Mouse (Mus musculus) 3T3-L1 (cell line): ENCODE data around the gene Safb2.
A peak's percentile ranks its signal among the peaks of the same experiment; 100 is the strongest.

Experiments
- DNase-seq: peaks from one replicate; pipeline ENCODE4 v3.0.0-alpha.2; 2015; ENCODE audit warnings: low read depth, low spot score

Safb2 gene

DNA sequence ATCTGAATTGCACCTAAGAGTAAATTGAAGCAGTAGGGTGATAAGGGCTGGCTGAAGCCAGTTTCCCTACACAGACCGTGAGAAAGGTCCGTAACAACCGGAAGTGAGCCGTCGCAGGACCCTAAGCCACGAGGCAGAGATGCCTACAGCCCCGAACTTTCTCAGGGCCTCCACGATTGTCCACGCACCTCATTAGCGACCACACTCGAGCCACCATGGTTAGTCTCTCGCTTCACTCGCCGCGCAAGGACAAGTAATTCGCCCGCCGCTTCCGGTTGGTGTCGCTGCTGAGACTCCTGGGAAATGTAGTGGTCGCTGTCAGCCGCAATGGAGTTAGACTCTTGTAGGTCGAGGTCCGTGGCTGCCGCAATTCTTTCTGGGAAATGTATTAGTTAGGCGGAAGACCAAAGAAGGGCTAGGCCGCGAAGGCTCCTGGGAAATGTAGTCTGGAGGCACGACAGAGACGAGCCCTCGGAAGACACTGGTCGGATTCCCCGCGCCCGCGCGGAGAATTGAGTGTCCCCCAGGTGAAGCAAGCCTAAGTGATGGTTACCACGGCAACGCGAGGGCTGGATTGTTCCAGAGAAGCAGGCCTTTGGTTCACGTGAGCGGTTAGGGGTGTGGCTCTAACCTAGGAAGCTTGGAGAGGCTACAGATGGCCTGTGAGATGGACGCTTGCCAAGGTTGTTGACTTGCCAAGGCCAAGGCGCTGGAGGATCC lies 25.2 kb upstream of the Safb2 start, which contains the start of gene 2410015M20Rik:
Gene 2410015M20Rik (minus strand): TSS at position 320 of the 720 bp plus-strand sequence.
- peak; percentile 99 for DNase-seq

DNA sequence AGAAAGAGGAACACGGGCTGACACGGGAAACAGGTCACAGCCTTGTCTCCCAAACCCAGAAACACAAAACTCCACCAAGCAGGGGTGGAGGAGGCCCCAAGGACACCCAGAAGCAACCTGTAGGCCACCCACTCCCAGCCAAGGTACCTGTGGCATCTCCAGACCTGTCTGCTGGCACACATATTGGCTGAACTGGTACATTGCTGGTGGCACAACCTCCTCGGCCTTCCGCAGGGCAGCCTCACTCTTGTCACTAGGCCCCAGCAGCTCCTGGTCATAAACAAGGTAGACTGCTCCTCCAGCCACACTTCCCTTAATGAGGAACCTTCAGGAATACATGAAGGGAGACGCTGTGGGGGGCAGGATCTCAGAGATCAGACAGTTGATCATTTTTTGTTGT lies 24.3 kb upstream of the Safb2 start:
- DNase-seq: no peak

DNA sequence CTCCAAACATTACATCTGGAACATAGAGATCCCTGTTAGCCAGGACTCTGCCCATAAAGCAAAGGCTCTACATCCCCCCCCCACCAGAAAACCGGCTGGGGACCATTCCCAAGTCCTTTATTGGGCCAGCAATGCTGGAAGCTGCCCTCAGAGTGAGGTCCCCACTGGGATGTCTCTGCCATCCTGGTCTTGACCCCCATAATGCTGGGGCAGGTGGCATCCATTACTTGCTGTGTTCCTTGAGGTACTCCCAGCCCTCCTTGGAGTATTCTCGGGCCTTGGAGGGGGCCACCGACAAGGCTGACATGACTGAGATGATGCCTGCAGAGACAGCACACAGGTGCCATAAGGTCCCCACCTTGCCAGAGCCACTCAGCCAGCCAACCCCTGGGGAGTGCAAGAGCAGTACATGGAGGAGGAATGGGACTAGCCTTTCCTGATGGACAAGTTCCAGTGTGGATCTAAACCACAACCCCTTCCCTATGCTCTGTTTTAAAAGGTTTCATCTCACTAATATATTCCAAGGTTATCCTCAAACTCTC lies 23.2 kb upstream of the Safb2 start:
- DNase-seq: no peak

DNA sequence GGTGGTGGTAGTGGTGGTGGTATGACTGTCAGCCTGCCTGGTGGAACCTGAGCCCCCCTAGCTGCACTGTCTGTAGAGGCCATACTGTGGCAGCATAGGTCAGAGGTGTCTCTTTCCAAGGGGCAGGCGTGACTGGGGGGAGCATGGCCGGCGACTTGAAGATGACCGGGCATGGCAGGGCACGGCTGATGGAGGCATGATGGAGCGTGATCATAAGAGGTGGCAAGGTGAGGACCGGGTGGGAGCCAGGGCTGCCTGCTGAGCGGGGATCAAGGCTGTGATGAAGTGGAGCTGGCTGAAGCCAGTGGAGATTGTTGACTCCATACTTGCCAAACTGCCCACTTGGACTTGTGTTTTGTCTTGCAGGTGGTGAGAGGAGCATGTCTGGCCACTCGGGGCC lies 21.0 kb upstream of the Safb2 start:
- no peak for DNase-seq

DNA sequence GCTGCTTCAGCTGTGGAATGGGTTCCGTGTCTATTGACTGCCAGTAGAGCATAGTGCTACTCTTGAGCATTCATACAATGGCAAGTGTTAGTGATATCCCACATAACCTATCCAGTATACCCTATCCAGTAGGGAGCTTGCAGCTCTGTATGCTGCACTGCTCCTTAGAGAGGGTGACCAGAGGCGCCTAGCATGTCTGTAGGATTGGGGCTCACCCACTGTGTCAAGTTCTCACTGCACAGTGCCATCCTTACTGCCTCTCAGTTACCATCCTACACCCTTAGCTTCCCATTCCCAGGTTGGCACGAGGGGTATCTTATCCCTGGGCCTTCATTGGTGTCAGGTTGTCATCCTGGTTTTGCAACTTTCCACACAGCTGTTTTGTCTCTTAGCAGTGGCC lies 20.0 kb upstream of the Safb2 start:
- DNase-seq: no peak

DNA sequence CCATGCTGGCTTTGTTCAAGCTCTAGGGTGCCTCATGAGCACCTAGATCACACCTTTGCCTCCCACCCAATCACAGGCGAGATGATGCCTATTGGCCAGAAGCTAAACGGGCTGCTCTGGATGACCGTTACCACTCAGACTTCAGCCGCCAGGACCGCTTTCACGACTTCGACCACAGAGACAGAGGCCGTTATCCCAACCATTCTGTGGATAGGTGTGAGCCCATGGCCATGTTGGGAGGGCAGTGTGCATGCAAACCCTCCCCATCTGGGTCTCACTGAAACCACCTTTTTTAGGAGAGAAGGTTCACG lies 19.6 kb upstream of the Safb2 start:
- no peak for DNase-seq

DNA sequence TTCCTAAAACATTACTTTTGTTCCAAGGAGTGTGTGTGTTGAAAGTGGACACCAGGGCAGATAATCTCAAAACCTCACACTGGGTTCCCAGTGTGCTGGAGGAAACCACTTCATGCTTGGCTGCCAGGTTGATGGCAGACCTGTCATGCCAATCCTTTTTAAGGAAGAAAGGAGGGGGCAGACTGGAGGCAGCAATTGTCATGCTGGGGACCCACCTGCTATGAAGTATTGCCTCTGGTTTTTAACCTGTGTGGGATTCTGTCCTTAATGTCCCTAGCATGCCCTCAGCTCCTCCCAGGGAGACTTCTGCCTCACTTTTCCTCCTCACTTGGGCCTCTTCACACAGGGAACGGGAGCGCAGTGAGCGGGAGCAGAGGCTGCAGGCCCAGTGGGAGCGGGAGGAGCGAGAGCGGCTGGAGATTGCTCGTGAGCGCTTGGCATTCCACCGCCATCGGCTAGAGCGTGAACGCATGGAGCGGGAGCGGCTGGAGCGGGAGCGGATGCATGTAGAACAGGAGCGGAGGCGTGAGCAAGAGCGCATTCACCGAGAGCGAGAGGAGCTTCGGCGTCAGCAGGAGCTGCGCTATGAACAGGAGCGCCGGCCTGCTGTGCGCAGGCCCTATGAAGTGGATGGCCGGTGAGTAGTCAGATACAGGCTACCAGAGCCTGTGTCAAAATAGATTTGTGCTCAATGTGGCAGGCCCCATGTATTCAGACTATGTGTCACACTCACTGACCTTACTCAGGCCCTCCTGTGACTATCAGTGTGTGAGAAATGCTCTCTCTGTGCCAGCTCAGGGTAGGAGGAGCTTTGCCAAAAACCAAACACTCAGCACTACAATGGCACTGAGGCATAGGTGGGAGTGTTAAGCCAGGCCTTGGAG lies 19.0 kb upstream of the Safb2 start:
- no peak for DNase-seq

DNA sequence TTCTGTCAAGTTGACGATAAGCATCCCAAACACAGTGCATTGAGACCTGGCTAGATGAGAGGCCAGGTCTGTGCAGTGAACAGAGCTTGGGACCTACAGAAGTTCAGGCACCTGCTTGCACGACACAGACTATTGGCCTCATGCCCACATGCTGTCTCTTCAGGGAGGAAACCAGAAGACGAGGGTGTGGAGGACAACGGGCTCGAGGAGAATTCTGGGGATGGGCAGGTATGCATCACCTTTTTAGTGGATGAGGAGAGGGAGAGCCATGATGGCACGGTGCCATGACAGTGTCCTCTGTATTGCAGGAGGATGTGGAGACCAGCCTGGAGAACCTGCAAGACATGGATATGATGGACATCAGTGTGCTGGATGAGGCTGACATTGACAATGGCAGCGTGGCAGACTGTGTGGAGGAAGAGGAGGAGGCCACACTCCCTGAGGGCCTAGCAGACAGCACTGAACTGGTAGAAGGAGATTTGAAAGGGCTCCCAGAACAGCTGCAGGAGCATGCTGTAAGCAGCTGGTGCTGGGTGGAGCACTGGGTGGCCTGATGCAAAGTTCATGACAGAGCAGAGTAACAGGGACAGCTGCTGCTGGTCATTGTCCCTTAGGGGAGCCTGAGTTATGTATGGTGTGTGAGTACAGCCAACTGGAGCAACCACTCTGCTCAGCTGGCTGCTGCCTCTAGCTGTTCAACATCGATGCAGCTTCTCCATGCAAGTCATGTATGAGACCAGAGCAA lies 9.3 kb upstream of the Safb2 start:
- DNase-seq: no peak

DNA sequence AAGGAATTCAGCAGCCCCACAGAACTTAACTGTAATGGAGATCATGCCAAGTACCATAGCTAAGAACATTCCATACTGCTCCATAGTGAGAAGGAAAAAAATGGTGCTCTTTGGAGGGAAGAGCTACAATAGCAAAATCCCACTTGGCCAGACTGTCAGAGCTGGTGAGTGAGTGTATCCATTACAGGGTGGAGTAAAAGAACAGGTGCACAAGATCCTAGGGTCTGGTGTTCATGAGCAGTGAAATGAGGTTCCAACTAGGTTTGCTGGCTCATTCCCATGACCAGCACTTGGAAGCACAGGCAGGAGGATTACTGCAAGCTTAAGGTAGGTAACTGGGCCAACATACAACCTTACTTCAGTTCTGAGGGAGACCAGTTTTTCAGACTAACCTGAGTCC lies 8.2 kb upstream of the Safb2 start:
- no peak for DNase-seq

DNA sequence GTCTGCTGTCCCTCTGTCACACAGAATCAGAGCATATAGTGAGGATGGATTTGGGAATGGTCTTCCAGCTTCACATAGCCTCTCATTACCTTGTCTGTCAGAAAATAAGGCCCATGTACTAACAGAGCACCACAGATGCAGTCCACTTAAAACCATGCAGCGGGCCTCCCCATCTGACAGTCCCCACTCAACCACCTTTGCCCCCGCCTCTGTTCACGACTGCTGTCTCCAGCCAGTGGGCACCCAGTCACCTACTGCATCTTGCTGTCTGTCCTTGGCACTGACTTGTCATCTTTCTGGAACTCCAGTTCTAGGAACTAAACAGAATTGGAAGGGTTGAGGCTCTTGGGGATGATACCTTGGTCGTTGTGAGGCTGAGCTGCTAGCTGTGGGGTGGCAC lies 4.5 kb upstream of the Safb2 start:
- no peak for DNase-seq

DNA sequence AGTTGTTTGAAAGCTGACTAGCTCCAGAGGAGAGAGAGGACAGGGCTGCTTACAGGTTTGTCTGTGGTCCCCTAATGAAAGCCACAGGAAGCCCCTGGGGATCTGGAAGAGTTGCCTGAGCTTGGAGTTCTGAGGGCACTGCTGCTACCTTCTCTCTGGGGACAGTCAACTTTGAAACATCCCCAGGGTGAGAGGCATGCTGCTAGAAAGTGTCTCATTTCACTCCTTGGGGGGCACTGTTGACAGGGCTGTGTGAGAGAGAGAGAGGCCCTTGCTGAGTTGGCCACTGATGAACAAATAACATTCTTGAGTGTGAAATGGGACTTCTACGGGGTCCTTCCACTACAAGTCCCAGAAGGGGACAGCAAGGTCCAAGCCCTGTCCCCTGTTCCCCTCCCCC lies 3.4 kb upstream of the Safb2 start:
- no peak for DNase-seq

DNA sequence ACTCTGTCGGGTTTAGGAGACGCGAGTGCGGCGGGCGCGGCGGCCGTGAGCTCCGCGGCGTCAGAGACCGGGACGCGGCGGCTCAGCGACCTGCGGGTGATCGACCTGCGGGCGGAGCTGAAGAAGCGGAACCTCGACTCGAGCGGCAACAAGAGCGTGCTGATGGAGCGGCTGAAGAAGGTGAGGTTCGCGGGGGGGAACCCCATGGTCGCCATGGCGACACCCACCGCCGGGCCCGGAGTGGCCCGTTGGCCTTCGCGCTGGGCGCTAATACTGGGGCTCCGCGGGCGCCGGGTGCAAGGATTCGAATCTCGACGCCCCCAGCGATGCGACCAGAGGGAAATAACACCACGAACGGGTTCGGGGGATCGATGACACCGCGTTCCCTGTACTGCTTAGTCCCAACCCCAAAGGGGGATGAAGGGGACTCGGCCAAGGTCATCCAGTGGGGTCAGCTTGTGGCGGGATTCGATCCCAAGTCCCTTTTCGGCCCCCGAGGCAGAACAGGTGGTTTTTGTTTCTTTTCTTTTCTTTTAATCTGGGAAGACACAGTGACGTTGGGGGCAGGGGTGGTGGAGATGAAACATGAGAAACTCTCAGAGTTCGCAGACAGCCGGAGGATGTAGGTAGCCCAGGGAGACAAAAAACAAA lies 911 bp upstream of the Safb2 start:
- DNase-seq: peak; percentile 35

DNA sequence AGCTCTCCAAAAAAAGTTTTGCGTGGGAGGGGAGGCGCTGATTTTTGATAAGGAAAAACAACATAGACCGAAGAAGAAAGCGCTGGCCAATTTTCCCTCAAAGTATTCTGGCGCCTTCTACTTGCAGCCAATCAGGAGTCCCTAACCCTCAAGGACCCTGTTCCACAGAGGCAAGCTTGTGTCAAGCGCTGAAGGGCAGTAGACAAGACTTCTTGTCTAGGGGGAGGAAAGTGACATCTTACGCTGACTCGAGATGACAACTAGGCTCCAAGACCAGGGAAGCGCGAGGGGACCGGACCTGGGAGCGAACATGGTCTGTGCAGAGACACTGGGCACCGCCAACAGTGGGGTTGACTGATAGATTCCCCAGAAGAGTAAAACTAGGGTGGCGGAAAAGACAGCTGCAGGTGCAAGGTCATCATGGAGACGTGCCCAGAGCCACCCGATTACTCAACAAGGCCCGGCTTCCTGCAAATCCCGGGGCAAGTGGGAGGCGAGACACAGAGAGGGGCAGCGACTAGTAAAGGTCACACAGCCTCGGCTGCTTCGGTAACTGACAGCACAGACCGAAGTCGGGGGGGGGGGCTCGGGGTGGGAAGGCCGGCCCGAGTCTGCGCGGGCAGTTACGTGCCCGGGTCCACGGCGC lies 651 bp downstream of the Safb2 start:
- peak; percentile 61 for DNase-seq

DNA sequence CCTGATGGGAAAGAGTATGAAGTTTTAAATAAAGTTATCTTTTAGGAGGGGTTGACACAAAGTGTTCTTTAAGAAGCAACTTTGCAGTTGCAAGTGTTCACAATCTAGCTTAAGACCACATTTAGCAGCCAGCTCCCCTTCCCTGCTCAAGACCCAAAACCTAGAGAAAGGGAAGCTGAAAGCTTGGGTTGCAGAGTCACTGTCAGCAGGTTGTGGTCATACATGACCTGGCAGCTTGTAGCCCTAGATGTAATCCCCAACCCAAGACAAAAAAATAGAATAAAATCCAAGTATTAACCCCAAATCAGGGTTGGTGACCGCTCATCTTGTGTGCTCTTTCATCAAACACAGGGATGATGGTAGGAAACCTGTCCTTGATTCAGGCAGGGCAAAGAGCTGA lies 1.3 kb downstream of the Safb2 start:
- DNase-seq: no peak

DNA sequence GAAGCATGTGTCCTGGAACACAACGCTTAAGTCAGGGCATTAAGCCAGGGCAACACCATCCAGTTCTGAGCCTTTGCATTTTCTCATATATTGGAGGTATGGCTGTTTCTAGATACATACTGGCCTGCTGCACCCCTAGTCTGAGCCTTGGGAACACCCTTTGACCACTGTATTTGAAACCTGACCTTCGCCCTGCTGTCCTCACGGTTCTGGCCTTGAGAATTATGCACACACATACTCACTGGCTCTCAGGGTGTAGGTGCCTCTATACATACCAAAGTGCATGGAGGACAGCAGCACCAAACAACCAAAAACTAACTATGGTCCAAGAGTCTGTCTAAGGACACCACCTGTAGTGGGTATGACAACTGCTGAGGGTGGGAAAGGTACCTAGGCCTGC lies 11.4 kb downstream of the Safb2 start:
- DNase-seq: no peak

DNA sequence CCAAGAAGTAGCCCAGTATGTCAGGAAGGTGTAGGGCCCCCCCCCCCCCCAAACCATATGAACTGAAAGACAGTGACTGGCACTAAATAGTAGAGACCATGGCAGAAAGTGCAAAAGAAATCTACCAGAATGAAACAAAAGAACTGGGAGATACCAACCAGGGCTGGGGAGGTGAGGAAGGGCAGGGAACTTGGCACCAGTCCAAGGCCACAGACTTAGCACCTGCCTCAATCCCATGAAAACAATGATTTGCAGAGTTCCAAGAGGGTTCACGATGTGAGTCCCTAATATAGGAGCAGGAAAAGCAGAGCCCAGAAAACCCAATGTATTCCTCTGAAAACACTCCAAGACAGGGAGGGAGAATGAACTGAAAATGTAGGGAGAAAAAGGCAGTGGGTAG lies 12.2 kb downstream of the Safb2 start:
- no peak for DNase-seq

DNA sequence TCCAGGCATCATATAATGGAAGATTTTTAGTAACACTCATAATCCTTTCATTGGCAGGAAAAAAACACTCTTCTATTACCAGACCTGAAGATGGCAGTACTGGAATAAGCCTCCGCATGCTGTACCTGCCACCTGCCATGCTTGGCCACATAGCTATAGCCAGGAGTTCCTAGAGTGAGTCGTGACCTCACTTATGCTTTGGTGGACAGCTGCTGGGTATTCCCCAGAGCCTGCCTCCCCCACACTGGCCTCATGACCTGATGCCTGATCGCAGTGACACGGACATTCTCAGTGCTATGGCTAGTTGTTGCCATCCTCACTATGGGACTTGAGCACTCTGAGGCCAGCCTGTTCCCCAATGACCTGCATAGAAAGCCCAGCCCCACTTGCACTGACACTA lies 14.1 kb downstream of the Safb2 start:
- no peak for DNase-seq

DNA sequence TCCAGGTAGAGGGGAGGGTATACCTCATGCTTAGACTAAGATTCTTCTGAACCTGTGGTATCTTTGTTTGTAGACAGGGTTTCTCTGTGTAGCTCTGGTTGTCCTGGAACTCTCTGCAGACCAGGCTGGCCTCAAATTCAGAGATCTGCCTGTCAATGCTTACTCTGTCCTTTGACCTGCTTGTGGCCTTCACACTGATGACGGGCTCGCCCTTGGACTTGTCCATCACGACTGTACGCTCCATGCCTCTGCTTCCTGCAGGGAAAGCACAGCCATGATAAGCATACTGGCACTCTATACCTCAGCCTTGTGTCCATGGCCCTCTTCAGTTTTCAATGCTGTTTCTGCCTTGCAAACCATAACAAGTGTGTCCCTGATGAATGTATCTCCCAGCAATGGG lies 17.0 kb downstream of the Safb2 start:
- no peak for DNase-seq

DNA sequence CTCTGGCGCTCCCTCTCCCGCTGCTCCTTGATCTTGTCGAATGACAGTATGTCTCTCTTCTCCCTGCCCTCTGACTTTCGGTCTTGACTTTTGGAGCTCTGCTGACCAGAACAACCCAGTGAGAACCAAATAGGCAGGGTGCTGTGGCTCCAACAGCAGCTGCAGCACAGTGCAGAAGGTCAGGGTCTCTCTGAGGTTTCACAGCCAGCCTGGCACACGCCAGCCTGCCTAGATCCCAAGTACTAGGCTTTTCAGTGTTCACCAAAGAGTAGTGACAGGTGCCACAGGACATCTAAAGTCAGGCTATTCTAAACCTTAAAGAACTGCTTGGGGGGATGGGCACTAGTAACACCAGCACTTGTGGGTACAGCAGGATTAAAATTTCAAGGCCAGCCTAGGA lies 17.5 kb downstream of the Safb2 start:
- DNase-seq: no peak

DNA sequence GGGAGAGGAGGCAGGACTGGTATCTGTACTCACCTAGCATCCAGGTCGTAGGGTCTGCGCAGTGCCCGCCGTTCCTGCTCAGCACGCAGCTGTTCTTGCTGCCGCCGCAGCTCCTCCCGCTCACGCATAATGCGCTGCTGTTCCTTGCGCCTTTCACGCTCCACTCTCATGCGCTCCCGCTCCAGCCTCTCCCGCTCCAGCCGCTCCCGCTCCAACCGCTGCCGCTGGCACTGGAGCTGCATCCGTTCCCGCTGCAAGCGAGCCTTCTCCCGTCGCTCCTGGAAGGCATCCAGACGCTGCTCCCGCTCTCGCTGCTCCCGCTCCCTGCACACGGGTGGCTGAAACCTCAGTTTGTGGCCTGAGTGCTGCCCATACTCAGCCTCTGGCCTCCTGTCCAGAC lies 18.1 kb downstream of the Safb2 start:
- no peak for DNase-seq

DNA sequence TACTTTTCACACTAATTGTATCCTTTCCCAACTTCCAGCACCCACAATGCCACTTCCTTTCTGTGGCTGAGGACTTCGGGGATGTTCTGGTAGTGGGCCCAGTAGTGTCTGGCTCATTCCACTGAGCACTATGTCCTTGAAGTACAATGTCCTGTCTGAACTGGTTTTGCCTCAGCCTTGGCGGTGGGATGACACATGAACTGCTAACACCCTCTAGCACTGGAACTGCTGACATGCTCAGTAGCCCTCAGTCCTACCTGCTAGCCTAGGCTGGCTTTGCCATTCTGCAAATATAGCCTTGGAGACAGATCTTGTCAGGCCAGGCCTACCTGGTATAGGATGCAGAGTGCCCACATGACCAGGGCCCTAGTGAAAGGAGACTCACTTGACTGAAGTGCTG lies 22.5 kb downstream of the Safb2 start:
- DNase-seq: no peak
